Mouse (Mus musculus) lung, embryonic 14.5 days (tissue): ENCODE results near the gene Tmem147. TPM values are rescaled to one million over a fixed set of nuclear protein-coding genes. Genes with fewer than 3 reads are reported as not detected.

Experiments
- ATAC-seq: fragments of 200-750 bp; cut with Nextera tagmentation; 2 replicates; pipeline ENCODE4 v1.8.0; 2017; ENCODE audit warnings: mild to moderate bottlenecking, moderate TSS enrichment, moderate library complexity; ENCODE audit not compliant: insufficient read depth
- DNase-seq: peaks from one replicate; pipeline ENCODE4 v3.0.0-alpha.2; 2015
- H3K27ac ChIP-seq: fragments of 300-500 bp; sonication (generic); 2 replicates; pipeline ENCODE4 v1.5.1; 2014; ENCODE audit warnings: low read depth, mild to moderate bottlenecking, moderate library complexity
- H3K27me3 ChIP-seq: fragments of 300-500 bp; sonication (generic); 2 replicates; pipeline ENCODE4 v1.6.1; 2014; ENCODE audit warnings: low read length, control low read depth; ENCODE audit not compliant: insufficient read depth
- H3K36me3 ChIP-seq: fragments of 300-500 bp; sonication (generic); 2 replicates; pipeline ENCODE4 v1.6.1; 2014; ENCODE audit warnings: control low read depth; ENCODE audit not compliant: insufficient read depth
- H3K4me1 ChIP-seq: fragments of 300-500 bp; sonication (generic); 2 replicates; pipeline ENCODE4 v1.6.1; 2014; ENCODE audit warnings: antibody characterized with exemption, control low read depth; ENCODE audit not compliant: insufficient read depth
- H3K4me2 ChIP-seq: fragments of 300-500 bp; sonication (generic); 2 replicates; pipeline ENCODE4 v1.6.1; 2014; ENCODE audit warnings: mild to moderate bottlenecking
- H3K4me3 ChIP-seq: fragments of 300-500 bp; sonication (generic); 2 replicates; pipeline ENCODE4 v1.5.1; 2014; ENCODE audit warnings: low read depth, low read length
- H3K9ac ChIP-seq: fragments of 300-500 bp; sonication (generic); 2 replicates; pipeline ENCODE4 v1.6.1; 2014
- H3K9me3 ChIP-seq: fragments of 300-500 bp; sonication (generic); 2 replicates; pipeline ENCODE4 v1.6.1; 2016; ENCODE audit warnings: low read depth, low read length, control low read depth
- CTCF ChIP-seq: IDR thresholded peaks from 2 replicates; pipeline ENCODE4 v1.5.1; 2016; ENCODE audit warnings: antibody characterized with exemption, low read depth
- WGBS: fragments of 180-500 bp; shearing (Covaris S2); extraction: QIAGEN DNeasy Blood & Tissue Kit; methylation state at CpG from one replicate; pipeline ENCODE4 v1.1.7; 2014; 5-methylcytosine and 5-hydroxymethylcytosine counted together
- polyA plus RNA-seq: library from polyadenylated mRNA; unstranded; fragments of >200 nt; fragmentation: Nextera tagmentation; extraction: Ambion mirVana; gene quantifications from 2 replicates; pipeline ENCODE4 v1.2.1, GENCODE M21; 2014

Gene Tmem147
- polyA plus RNA-seq = 169 and 179 TPM in 2 replicates

GRCm38 (mm10) chr7:30729396-30730063, at the start of gene Tmem147:
Gene Tmem147, minus strand, starts transcription at chr7:30729540.
- Histone ChIP-seq H3K4me2 (peak within 1 kb of the TSS; percentile 89), H3K27ac (peak within 1 kb of the TSS; percentile 81), H3K9ac (peak within 1 kb of the TSS; percentile 85), H3K9me3 (no peaks in the 10 kb centered on the region), H3K4me3 (peak within 1 kb of the TSS; percentile 83), H3K27me3 (no peaks in the 10 kb centered on the region), H3K36me3 (peaks cover 20% of the 10 kb centered on the region; the same call in 1 of the 2 replicates), H3K4me1 (peaks cover 7% of the 10 kb centered on the region; the same call in 1 of the 2 replicates)
- TF ChIP-seq CTCF = peak; percentile 46
- DNase-seq = peak; percentile 98
- WGBS = under 1% methylated on average over 60 of the region's 60 CpGs
- peak; percentile 99 for ATAC-seq

- WGBS = 63% methylated on average over 1 of the region's 1 CpGs
- Histone ChIP-seq H3K36me3 (no peaks in the 10 kb centered on the region), H3K4me2 (no peak overlapping the region), H3K9ac (no peak overlapping the region), H3K4me1 (no peaks in the 10 kb centered on the region), H3K27me3 (no peaks in the 10 kb centered on the region), H3K9me3 (no peaks in the 10 kb centered on the region), H3K27ac (no peak overlapping the region), H3K4me3 (no peak overlapping the region)
- no peak for TF ChIP-seq CTCF
- DNase-seq (no peak), ATAC-seq (no peak)
These were observed 48.6 kb upstream of the Tmem147 start for GRCm38 (mm10) chr7:30777911-30778310.

GRCm38 (mm10) chr7:30777081-30777579, 47.8 kb upstream of the Tmem147 start:
- H3K27ac ChIP-seq = no peak overlapping the region
- WGBS = 51% methylated on average over 7 of the region's 7 CpGs
- no peaks in the 10 kb centered on the region for H3K36me3 ChIP-seq
- TF ChIP-seq CTCF = no peak
- no peaks in the 10 kb centered on the region for H3K4me1 ChIP-seq
- no peaks in the 10 kb centered on the region for H3K27me3 ChIP-seq
- ATAC-seq = no peak
- H3K4me3 ChIP-seq = no peak overlapping the region
- no peak overlapping the region for H3K4me2 ChIP-seq
- DNase-seq = no peak
- H3K9me3 ChIP-seq = no peaks in the 10 kb centered on the region
- H3K9ac ChIP-seq = no peak overlapping the region

GRCm38 (mm10) chr7:30776104-30776503, 46.8 kb upstream of the Tmem147 start:
- Histone ChIP-seq H3K4me2 (no peak overlapping the region), H3K27me3 (no peaks in the 10 kb centered on the region), H3K36me3 (no peaks in the 10 kb centered on the region), H3K4me3 (no peak overlapping the region), H3K9me3 (no peaks in the 10 kb centered on the region), H3K9ac (no peak overlapping the region), H3K27ac (no peak overlapping the region), H3K4me1 (no peaks in the 10 kb centered on the region)
- ATAC-seq (no peak), DNase-seq (no peak)
- no peak for TF ChIP-seq CTCF
- WGBS = 79% methylated on average over 9 of the region's 9 CpGs

GRCm38 (mm10) chr7:30769236-30769635, 39.9 kb upstream of the Tmem147 start:
- no peak overlapping the region for H3K27ac ChIP-seq
- no peaks in the 10 kb centered on the region for H3K4me1 ChIP-seq
- no peaks in the 10 kb centered on the region for H3K27me3 ChIP-seq
- WGBS = 28% methylated on average over 9 of the region's 9 CpGs
- no peak overlapping the region; the same call in 1 of the 2 replicates for H3K9ac ChIP-seq
- no peak overlapping the region for H3K4me3 ChIP-seq
- H3K9me3 ChIP-seq = no peaks in the 10 kb centered on the region
- DNase-seq (peak; percentile 17), ATAC-seq (no peak)
- H3K4me2 ChIP-seq = no peak overlapping the region
- TF ChIP-seq CTCF = no peak
- no peaks in the 10 kb centered on the region for H3K36me3 ChIP-seq

GRCm38 (mm10) chr7:30766408-30766807, 37.1 kb upstream of the Tmem147 start:
- H3K36me3 ChIP-seq = no peaks in the 10 kb centered on the region
- 82% methylated on average over 4 of the region's 4 CpGs for WGBS
- no peaks in the 10 kb centered on the region for H3K4me1 ChIP-seq
- H3K4me2 ChIP-seq = no peak overlapping the region
- H3K9ac ChIP-seq = no peak overlapping the region
- H3K4me3 ChIP-seq = no peak overlapping the region
- DNase-seq (no peak), ATAC-seq (no peak)
- H3K27ac ChIP-seq = no peak overlapping the region
- no peak for TF ChIP-seq CTCF
- no peaks in the 10 kb centered on the region for H3K27me3 ChIP-seq
- H3K9me3 ChIP-seq = no peaks in the 10 kb centered on the region

- no peak for TF ChIP-seq CTCF
- Histone ChIP-seq H3K4me2 (no peak overlapping the region), H3K4me1 (no peaks in the 10 kb centered on the region), H3K36me3 (no peaks in the 10 kb centered on the region), H3K27me3 (no peaks in the 10 kb centered on the region), H3K9me3 (no peaks in the 10 kb centered on the region), H3K4me3 (no peak overlapping the region), H3K9ac (no peak overlapping the region), H3K27ac (no peak overlapping the region)
- 33% methylated on average over 11 of the region's 11 CpGs for WGBS
- no peak for DNase-seq
- no peak for ATAC-seq
These were observed 35.8 kb upstream of the Tmem147 start for GRCm38 (mm10) chr7:30765173-30765572.
